Mouse (Mus musculus) erythroblast, embryonic 14.5 days (primary cell): Measurements from ENCODE around the gene Lrmda.

Source experiments
- GATA1 ChIP-seq: IDR thresholded peaks from 2 replicates; pipeline ENCODE4 v1.6.1; 2012; ENCODE audit warnings: low read length, inconsistent platforms, mixed read lengths
- TAL1 ChIP-seq: IDR thresholded peaks from 3 replicates; pipeline ENCODE4 v1.6.1; 2012; ENCODE audit warnings: low read length, inconsistent platforms, mixed read lengths

DNA sequence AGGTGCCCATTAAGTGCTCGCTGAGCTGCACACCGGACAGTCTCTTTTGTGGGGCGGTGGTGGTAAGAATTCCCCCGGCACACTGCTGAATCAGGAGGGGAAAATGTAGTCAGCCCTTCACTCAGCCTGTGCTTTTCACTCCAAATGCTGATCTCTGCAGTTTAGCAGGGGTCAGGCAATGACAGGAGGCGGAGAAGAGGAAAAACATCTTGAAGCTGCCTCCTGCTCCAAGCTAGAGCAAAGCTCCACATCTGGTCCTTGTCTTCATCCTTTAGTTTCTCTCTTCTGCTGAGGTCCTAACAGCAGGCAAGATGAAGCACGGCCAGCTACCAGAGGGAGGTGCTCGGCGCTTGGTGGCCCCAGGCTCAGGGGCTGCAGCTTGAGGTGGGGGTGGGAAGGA is 36.1 kb downstream of the Lrmda start:
- TF ChIP-seq TAL1 = no peak
- no peak for TF ChIP-seq GATA1
